Mouse (Mus musculus) lung, postnatal 4 days (tissue): ENCODE data around the gene Phf1.
"Not testable (repeated sequence)": the region's sequence is repeated elsewhere in the genome, so short reads cannot be mapped to it uniquely, and the experiment has no call there.

Experiments
- DNase-seq, 2 experiments: peaks; one replicate each; pipeline ENCODE4 v3.0.0; 2021

Phf1 gene

DNA sequence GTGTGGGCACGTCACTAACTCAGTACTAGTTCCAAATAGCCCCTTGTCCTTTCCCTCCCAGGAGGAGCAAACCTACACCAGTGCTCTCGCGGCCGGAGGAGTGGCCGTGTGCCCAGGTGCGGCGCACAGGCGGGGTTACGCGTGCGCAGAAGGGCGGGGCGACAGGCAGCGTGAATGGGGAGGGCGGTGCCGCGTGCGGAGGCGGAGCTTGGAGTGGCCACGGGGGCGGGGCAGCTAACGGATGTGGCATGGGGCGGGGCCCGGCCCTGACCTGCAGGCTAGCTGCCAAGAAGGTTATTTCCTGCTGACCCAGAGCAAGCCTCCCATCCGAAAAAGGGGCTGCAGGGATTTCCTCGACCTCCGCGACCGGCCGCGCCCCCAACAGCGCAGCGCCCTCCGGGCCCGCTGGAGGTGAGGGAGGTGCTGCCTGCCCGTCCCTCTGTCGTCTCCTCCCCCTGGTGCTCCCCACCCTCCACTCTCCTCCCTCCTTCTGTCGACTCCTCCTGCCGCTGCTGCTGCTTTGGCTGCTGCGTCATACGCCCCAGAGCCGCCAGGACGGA, at the start of gene Phf1:
TSS of gene Phf1 (plus strand) at position 214 of the 560 bp plus-strand sequence.
- DNase-seq: peak; percentile 96 to 98

- DNase-seq: no peak
Observed at GRCm38 (mm10) chr17:26883585-26883984, 49.3 kb upstream of the Phf1 start.

DNA sequence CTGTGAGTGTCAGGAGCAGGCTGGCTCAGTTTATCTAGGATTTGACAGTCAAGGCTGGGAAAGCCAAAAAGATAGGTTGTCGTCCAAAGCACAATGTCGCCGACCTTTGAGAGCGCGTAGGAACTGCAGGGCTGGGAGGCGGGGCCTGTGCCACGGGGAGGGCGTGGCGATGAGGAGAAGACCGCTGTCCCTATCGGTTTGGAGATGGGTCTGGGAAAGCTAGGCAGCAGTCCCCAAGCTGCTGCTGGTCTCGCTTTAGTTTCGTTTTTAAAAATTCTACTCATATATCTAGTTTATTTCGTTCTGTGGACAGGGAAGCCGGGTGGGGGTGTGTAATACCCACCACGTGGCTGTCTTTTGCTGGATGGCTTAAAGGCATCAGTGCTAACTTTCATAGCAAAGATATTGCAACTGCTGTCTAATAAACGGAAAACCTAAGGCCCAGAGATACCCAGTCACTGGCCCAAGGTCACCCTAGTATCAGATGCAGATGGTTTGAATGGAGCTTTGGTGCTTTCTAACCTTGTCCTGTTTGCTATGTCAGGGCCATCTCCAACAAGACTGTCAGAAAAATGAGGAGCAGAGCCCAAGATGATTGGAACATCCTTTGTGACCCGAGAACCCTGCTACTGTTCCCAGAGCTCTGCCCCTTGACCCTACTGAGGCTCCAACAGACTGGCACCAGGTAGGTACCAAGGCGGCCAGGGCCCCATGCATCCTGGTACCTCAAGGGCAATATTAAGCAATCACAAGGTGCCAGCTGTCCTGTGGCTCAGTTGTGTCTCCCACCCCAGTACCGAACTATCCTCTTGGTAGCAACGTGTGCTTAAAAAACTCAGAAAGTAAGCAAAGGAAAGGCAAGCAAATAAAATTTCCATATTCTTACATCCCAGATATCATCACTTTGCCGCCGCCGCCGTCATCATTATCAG, 47.6 kb upstream of the Phf1 start:
- peak; percentile 87 to 88 for DNase-seq

- DNase-seq: peak; percentile 88 to 92
Observed at GRCm38 (mm10) chr17:26886047-26886749, 46.7 kb upstream of the Phf1 start.

DNA sequence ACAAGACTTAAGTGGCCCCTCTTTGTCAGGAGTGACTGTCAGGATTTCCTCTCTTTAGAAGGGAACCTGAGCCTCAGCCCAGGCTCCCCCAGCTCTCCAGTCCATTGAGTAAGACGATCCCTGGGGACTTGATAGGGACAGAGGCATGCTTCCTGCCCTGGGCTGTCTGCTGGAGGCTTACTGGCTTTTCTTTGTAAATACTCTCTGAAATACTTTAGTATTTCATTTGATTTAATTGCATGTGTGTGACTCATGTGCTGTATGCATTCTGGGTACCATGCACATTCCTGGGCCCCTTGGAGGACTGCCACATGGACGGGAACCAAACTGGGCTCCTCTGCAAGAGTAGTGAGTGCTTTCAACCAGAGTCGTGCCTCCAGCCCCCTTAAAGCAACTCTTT, 44.9 kb upstream of the Phf1 start:
- peak; percentile 22 to 54 for DNase-seq

GRCm38 (mm10) chr17:26892635-26893375, 40.0 kb upstream of the Phf1 start:
- DNase-seq: peak in 1 of 2 experiments; percentile 51

GRCm38 (mm10) chr17:26893492-26893891, 39.4 kb upstream of the Phf1 start:
- no peak for DNase-seq

GRCm38 (mm10) chr17:26894342-26894741, 38.5 kb upstream of the Phf1 start:
- DNase-seq: no peak

DNA sequence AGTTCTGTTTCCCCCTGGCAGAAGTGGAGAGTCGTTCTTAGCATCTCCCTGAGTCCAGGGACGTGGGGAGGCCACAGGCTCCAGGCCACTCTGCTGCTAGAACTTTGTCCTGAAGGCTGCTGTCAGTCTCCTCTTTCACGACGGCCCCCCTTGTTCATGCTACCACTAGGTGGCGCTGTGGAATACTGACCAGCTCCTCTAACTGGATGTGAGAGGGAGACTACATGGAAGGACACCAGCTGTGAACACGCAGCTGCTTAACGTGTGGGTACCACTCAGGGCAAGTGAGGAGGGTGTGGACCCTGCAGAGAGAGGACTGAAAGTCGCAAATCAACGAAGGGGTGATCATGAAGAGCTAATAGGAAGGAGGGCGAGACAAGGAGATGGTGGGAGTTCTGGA, 37.3 kb upstream of the Phf1 start:
- peak; percentile 62 to 79 for DNase-seq

DNA sequence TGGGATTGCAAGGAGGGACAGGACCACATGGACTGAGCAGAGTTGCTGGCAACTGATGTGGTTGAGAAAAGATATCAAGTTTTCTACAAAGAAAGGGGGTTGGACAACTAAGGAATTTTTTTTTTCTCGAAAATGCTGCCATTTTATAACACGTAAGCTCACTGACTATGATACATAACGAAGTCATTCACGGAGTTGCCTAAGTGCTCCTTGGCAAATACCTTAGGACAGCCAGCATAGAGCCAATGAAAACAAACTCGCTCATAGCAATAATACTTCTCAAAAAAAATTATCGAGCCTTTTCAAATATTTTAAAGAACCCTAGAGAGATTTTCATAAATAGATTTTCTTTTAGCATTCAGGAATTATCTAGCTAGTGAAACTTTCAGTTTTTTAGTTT, 31.9 kb upstream of the Phf1 start:
- no peak for DNase-seq

DNA sequence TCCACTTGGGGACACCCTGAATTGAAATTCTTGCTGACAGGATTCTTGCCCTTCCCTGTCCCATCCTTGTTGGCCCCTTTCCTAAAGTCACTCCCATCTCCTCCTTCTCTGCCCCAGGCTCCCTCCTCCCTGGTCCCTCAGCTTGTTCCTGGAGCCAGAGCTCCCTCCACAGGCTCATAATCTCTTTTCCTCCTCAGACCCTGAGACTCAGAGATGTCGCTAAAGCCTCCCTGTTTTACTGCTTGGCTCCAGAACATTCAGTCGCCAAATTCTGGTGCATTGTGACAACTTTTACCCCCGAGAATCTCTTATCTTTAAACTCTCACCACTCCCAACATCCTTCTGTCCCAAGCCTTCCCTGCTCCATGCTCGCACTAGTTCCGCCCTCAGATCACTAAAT, 28.5 kb upstream of the Phf1 start:
- no peak for DNase-seq

DNA sequence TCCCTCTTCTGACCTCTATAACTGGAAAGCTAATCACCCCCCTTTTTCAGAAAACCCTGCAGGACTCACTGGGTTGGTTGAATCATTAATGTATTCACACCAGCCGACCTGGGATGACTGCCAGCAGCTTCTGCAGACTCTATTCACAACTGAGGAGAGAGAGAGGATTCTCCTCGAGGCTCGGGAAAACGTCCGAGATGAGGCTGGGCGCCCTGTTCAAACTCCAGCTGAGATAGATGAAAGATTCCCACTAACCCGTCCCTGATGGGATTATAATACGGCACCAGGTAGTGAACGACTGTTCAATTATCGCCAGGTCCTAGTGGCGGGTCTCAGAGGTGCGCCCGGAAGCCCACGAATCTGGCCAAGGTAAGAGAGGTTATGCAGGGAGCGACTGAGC, 25.3 kb upstream of the Phf1 start:
- not testable (repeated sequence) for DNase-seq

DNA sequence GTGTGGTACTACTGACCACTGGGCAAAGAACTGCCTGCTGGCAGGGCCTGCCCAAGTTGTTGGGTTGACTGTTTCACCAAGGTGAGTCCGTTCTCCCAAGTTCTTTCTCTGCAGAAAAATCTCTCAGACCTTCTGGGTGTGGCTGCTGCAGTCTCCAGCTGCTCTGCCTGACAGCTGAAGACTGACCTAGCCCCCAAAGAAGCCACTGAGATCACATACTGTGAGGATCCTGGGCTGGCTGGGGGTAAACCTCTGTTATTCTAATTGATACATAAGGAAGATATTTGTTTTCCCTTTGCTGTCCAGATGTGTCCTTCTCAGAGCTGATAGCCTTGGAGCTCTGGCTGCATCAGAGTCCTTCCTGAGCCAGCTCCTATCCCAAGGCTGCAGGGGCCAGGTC, 17.6 kb upstream of the Phf1 start:
- DNase-seq: no peak

- DNase-seq: peak; percentile 100
Observed at GRCm38 (mm10) chr17:26916711-26917482, 16.0 kb upstream of the Phf1 start, which contains the start of gene Kifc5b. Gene Kifc5b, plus strand, starts transcription at chr17:26917091.

DNA sequence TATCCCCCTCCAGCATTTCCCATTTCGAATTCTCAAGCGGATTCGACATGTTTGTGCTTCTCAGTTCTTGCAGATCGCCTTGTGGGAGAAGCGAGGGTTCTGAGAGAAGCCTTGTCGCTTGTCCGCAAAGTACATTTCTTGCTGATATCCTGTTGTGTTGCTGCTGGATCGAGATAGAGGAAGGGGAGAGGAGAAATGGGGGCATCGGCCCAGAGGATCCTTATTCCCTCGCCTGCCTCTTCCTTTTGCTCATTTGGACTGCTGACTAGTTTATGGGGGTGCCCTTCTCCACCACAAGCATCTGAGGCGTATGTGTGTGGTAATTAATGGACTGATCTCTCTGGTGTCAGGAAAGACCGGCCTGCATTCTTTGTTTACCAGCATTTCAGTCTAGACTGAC, 15.3 kb upstream of the Phf1 start:
- not testable (repeated sequence) for DNase-seq

DNA sequence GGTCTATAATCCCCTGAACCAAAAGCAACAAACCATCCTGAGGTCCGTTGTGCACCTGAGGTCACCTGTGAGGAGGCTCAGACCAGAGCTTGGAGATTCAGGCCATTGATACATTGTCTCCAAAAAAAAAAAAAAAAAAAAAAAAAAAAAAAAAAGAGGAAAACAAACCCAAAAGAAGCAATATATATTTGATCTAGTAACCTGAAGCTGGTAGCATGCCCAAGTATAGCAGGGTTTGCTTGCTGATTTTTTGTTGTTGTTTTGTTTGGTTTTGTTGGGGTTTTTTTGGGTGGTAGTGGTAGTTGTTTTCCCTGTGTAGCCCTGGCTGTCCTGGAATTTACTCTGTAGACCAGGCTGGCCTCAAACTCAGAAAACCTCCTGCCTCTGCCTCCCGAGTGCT, 14.5 kb upstream of the Phf1 start:
- no peak for DNase-seq

GRCm38 (mm10) chr17:26919516-26919915, 13.3 kb upstream of the Phf1 start:
- not testable (repeated sequence) for DNase-seq

DNA sequence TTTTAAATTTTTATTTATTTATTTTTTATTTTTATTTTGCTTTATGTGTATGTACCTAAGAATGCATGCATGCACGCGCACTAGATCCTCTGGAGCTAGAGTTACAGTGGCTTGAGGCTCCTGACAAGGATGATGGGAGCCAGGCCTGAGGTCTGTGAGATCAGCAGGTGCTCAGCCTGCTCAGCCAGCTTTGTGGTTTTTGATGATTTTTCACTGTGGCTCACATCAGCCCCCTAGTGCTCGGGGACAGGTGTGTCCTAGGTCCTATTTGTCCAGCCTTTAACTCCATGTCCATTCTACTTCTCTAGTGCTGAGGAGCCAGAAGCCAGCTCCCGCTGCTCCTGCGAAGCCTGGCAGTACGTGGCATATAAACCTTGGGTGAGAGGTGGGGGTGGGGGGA, 10.5 kb upstream of the Phf1 start:
- DNase-seq: not testable (repeated sequence)

- not testable (repeated sequence) for DNase-seq
Observed at GRCm38 (mm10) chr17:26925414-26925813, 7.4 kb upstream of the Phf1 start.

- peak; percentile 62 to 68 for DNase-seq
Observed at GRCm38 (mm10) chr17:26931795-26932194, 1.1 kb upstream of the Phf1 start.

DNA sequence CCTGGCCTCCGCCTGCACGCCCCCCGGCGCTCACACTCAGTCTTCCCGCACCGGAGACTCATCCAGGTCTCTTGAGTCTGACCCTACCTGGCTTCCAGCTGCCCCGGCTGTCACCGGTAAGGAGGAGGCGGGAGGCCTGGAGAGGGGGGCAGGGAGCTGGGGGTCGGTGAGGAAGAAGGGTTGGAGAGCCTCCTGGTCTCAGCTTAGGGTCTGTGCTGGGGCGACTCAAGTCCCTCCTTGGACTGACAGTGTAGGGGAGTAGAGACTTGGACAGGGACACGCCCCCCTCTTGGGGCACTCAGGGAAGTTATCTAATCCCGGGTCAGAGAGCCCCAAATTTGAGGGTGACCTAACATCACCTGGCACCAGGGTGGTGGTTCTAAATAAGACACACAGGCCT, 567 bp downstream of the Phf1 start:
- DNase-seq: no peak
